Mouse (Mus musculus): ENCODE data around the gene Abhd14b. TPM values are rescaled to one million over a fixed set of nuclear protein-coding genes. Genes with fewer than 3 reads are reported as not detected.

Abhd14b gene
- polyA plus RNA-seq, 1 experiment from 2014 or later = 75.2 TPM

DNA sequence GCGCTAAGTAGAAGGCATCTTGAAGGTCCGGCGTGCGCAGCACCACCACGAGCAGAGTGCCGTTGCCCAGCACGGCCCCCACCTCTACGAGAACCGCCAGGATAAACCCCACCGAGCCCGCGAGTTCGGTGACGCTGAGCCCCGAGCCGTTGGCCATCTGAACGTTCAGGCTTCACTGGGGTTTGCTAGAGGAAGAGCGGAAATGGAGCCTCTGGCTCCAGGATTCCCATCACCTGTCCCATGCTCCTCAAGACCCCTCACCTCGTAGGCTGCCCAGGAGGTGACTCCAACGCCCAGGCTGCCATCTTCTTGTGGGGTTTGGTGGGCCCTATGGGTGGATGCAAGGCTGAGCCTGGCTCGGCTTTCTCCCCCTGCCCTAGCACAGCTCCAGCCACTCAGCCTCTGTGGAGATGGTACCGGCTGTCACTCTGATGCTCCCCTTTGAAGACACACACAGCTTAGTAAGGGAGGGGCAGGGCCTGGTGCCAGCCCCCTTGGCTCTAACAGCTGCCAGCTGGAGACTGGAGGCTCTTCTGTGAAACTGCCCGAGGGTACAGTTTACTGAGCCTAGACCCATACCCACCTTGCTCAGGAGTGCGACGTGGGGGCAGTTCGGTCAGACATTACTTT, 18.4 kb downstream of the Abhd14b start, which contains the start of gene Gpr62:
Gene Gpr62 (minus strand): TSS at position 368 of the 630 bp plus-strand sequence.
- Histone ChIP-seq H3K9ac (ENCODE audit: low read depth, low read length) (peak within 1 kb of the TSS; percentile 65), H3K27me3 (ENCODE audit: insufficient read depth, low read length) (no peaks in the 10 kb centered on the region), H3K4me1 (replicated peaks; ENCODE audit: insufficient read depth, low read length) (peaks cover 10% of the 10 kb centered on the region; the same call in 1 of the 2 replicates), H3K9me3 (replicated peaks; ENCODE audit: low read length) (no peaks in the 10 kb centered on the region), H3K4me2 (ENCODE audit: low read length) (peak within 1 kb of the TSS; percentile 98), H3K27ac (0 out of 2 replicates have a peak within 1 kb of the TSS, but pooled peaks have one; percentile 6), H3K36me3 (ENCODE audit: insufficient read depth, low read length) (peaks cover 13% of the 10 kb centered on the region), H3K4me3 (replicated peaks; ENCODE audit: low read depth, low read length) (peak within 1 kb of the TSS; percentile 52)
- peak; percentile 18; the same call in 1 of the 2 replicates for ATAC-seq (replicated peaks; ENCODE audit: low FRiP score, low read depth)
- WGBS = 23% methylated on average over 26 of the region's 26 CpGs
- no peak for DNase-seq (ENCODE audit: low spot score)
- TF ChIP-seq CTCF (IDR thresholded peaks at IDR 0.05; ENCODE audit: low read depth) = no peak

GRCm38 (mm10) chr9:106466721-106467120, 19.5 kb downstream of the Abhd14b start:
- Histone ChIP-seq H3K4me3 (replicated peaks; ENCODE audit: low read depth, low read length) (no peak overlapping the region), H3K4me2 (ENCODE audit: low read length) (no peak overlapping the region), H3K27me3 (ENCODE audit: insufficient read depth, low read length) (no peaks in the 10 kb centered on the region), H3K36me3 (ENCODE audit: insufficient read depth, low read length) (peaks cover 13% of the 10 kb centered on the region), H3K9me3 (replicated peaks; ENCODE audit: low read length) (no peaks in the 10 kb centered on the region), H3K4me1 (replicated peaks; ENCODE audit: insufficient read depth, low read length) (peaks cover 10% of the 10 kb centered on the region; the same call in 1 of the 2 replicates), H3K27ac (no peak overlapping the region), H3K9ac (ENCODE audit: low read depth, low read length) (no peak overlapping the region)
- DNase-seq (ENCODE audit: low spot score) (no peak), ATAC-seq (replicated peaks; ENCODE audit: low FRiP score, low read depth) (no peak)
- 89% methylated on average over 6 of the region's 6 CpGs for WGBS
- no peak for TF ChIP-seq CTCF (IDR thresholded peaks at IDR 0.05; ENCODE audit: low read depth)

DNA sequence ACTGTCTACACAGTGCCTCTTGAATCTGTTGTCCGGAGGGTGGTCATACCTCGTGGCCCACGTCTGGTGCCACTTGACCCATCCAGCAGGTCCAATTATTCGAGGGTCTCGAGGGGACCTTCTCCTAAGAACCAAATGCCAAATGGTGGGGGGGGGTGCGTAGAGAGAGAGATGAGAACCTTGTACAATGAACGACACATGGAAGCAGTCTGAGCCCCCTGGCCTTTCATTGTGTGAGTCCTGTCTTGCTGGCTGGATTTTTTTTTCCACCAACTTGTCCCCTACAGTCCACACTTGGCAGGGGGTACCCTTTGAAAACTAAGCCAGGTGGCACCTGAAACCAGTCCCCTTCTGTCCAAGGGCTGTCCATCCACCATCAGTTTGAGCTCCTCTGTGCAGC, 20.5 kb downstream of the Abhd14b start:
- Histone ChIP-seq H3K27me3 (ENCODE audit: insufficient read depth, low read length) (no peaks in the 10 kb centered on the region), H3K4me1 (replicated peaks; ENCODE audit: insufficient read depth, low read length) (peaks cover 10% of the 10 kb centered on the region; the same call in 1 of the 2 replicates), H3K9ac (ENCODE audit: low read depth, low read length) (no peak overlapping the region), H3K4me2 (ENCODE audit: low read length) (no peak overlapping the region), H3K9me3 (replicated peaks; ENCODE audit: low read length) (no peaks in the 10 kb centered on the region), H3K36me3 (ENCODE audit: insufficient read depth, low read length) (peaks cover 9% of the 10 kb centered on the region; the same call in 1 of the 2 replicates), H3K4me3 (replicated peaks; ENCODE audit: low read depth, low read length) (no peak overlapping the region), H3K27ac (no peak overlapping the region)
- TF ChIP-seq CTCF (IDR thresholded peaks at IDR 0.05; ENCODE audit: low read depth) = no peak
- ATAC-seq (replicated peaks; ENCODE audit: low FRiP score, low read depth) (no peak), DNase-seq (ENCODE audit: low spot score) (no peak)
- 89% methylated on average over 7 of the region's 7 CpGs for WGBS

- H3K9ac ChIP-seq (ENCODE audit: low read depth, low read length) = no peak overlapping the region
- H3K4me1 ChIP-seq (replicated peaks; ENCODE audit: insufficient read depth, low read length) = peaks cover 14% of the 10 kb centered on the region
- no peaks in the 10 kb centered on the region for H3K27me3 ChIP-seq (ENCODE audit: insufficient read depth, low read length)
- H3K9me3 ChIP-seq (replicated peaks; ENCODE audit: low read length) = no peaks in the 10 kb centered on the region
- ATAC-seq (replicated peaks; ENCODE audit: low FRiP score, low read depth) (no peak), DNase-seq (ENCODE audit: low spot score) (no peak)
- H3K36me3 ChIP-seq (ENCODE audit: insufficient read depth, low read length) = no peaks in the 10 kb centered on the region
- WGBS = 58% methylated on average over 6 of the region's 6 CpGs
- TF ChIP-seq CTCF (IDR thresholded peaks at IDR 0.05; ENCODE audit: low read depth) = peak; percentile 33; the same call in 1 of the 2 replicates
- no peak overlapping the region for H3K4me2 ChIP-seq (ENCODE audit: low read length)
- no peak overlapping the region for H3K27ac ChIP-seq
- H3K4me3 ChIP-seq (replicated peaks; ENCODE audit: low read depth, low read length) = no peak overlapping the region
Measured at GRCm38 (mm10) chr9:106469317-106469716, 22.1 kb downstream of the Abhd14b start.

- H3K9ac ChIP-seq (ENCODE audit: low read depth, low read length) = no peak overlapping the region
- WGBS = 67% methylated on average over 9 of the region's 9 CpGs
- DNase-seq (ENCODE audit: low spot score) (no peak), ATAC-seq (replicated peaks; ENCODE audit: low FRiP score, low read depth) (no peak)
- H3K27me3 ChIP-seq (ENCODE audit: insufficient read depth, low read length) = no peaks in the 10 kb centered on the region
- H3K36me3 ChIP-seq (ENCODE audit: insufficient read depth, low read length) = no peaks in the 10 kb centered on the region
- no peak overlapping the region for H3K4me3 ChIP-seq (replicated peaks; ENCODE audit: low read depth, low read length)
- no peaks in the 10 kb centered on the region for H3K9me3 ChIP-seq (replicated peaks; ENCODE audit: low read length)
- H3K4me1 ChIP-seq (replicated peaks; ENCODE audit: insufficient read depth, low read length) = peaks cover 18% of the 10 kb centered on the region
- H3K27ac ChIP-seq = no peak overlapping the region
- no peak overlapping the region for H3K4me2 ChIP-seq (ENCODE audit: low read length)
- no peak for TF ChIP-seq CTCF (IDR thresholded peaks at IDR 0.05; ENCODE audit: low read depth)
Measured at GRCm38 (mm10) chr9:106469776-106470175, 22.5 kb downstream of the Abhd14b start.

DNA sequence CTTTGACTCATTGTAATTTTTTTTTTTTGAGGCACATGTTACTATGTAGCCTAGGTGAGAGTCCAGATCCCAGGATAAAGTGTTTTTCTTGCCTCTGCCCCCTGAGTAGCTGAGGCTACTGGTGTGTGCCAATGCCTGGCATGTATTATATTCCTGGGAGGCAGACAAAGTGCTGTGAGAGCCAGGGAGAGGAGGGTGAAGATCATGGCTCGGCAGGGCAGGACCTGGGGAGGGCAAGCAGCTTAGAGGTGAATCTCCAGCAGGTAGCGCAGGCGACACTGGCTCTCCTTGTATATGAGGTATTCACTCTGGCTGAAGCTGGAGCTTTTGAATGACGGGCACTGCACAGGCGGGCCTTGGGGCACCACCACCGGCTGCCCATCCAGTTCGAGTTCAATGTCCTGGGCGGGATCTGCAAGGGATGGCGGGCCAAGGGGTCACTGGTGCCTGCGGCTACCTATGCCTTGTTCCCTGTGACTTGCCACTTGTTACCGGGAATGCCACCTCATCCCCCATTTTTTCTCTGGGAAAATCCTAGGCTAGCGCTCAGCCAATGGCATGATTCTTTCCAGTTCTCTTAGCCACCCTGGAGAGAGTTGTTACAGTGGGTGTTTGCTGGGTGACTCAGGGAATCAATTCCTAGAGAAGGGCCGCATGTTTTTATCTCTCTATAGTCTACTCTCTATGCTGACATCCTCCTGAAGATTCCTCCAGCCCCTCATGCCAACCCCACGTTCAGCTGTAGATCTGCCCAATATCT, 23.9 kb downstream of the Abhd14b start:
- Histone ChIP-seq H3K9ac (ENCODE audit: low read depth, low read length) (no peak overlapping the region), H3K4me3 (replicated peaks; ENCODE audit: low read depth, low read length) (no peak overlapping the region), H3K4me2 (ENCODE audit: low read length) (peak overlapping the region; percentile 37), H3K9me3 (replicated peaks; ENCODE audit: low read length) (no peaks in the 10 kb centered on the region), H3K27ac (no peak overlapping the region), H3K36me3 (ENCODE audit: insufficient read depth, low read length) (no peaks in the 10 kb centered on the region), H3K27me3 (ENCODE audit: insufficient read depth, low read length) (no peaks in the 10 kb centered on the region), H3K4me1 (replicated peaks; ENCODE audit: insufficient read depth, low read length) (peaks cover 12% of the 10 kb centered on the region)
- ATAC-seq (replicated peaks; ENCODE audit: low FRiP score, low read depth) = no peak
- 67% methylated on average over 14 of the region's 14 CpGs for WGBS
- DNase-seq (ENCODE audit: low spot score) = no peak
- TF ChIP-seq CTCF (IDR thresholded peaks at IDR 0.05; ENCODE audit: low read depth) = no peak

Data from kidney, postnatal 0 days (tissue).